In genomic region chrX:48285651-48286021, GRCm38 (mm10) we compare ENCODE assay signal across 8 mouse cellular contexts. TPM values are rescaled to one million over a fixed set of nuclear protein-coding genes. Genes with fewer than 3 reads are reported as not detected.
A peak's percentile ranks its signal among the peaks of the same experiment; 100 is the strongest.
DNase-seq lines count a peak whose midpoint lies in the region; ATAC-seq and TF ChIP-seq lines count a peak whose summit lies in the region.

No protein-coding gene starts in this region.

- H3K27me3 ChIP-seq in kidney, adult 2 months (replicated peaks; ENCODE audit: control insufficient read depth, insufficient read depth, low read length), result no peaks in the 10 kb centered on the region
- no peaks in the 10 kb centered on the region for H3K27me3 ChIP-seq in forebrain, embryonic 13.5 days
- H3K27me3 ChIP-seq in hindbrain, embryonic 12.5 days, result peaks cover 14% of the 10 kb centered on the region; the same call in 1 of the 2 replicates
- peaks cover 10% of the 10 kb centered on the region; the same call in 1 of the 2 replicates for H3K27me3 ChIP-seq in limb, embryonic 15.5 days
- H3K27me3 ChIP-seq in neural tube, embryonic 13.5 days, result peaks cover 6% of the 10 kb centered on the region; the same call in 1 of the 2 replicates

- H3K27ac ChIP-seq in kidney, adult 2 months (ENCODE audit: insufficient read depth, low read depth, low read length), result peak overlapping the region; percentile 20; the same call in 1 of the 2 replicates
- H3K27ac ChIP-seq in forebrain, embryonic 13.5 days, result peak overlapping the region; percentile 25; the same call in 1 of the 2 replicates
- peak overlapping the region; percentile 80 for H3K27ac ChIP-seq in hindbrain, embryonic 12.5 days
- H3K27ac ChIP-seq in limb, embryonic 15.5 days, result peak overlapping the region; percentile 67
- peak overlapping the region; percentile 67 for H3K27ac ChIP-seq in neural tube, embryonic 13.5 days (replicated peaks)

- TF ChIP-seq CTCF in kidney, adult 2 months (conservative IDR thresholded peaks at IDR 0.05; ENCODE audit: insufficient read depth, insufficient read length, low read depth, low read length), result no peak

- DNase-seq in kidney, adult 2 months, result no peak
- no peak for DNase-seq in kidney, postnatal 14 days
- peak; percentile 48 for DNase-seq in MN1 (ENCODE audit: low spot score)
- no peak for DNase-seq in c-Kit-positive CD71-positive TER-119-positive erythroid progenitor cells, embryonic 14.5 days (ENCODE audit: low spot score)

- H3K4me1 ChIP-seq in kidney, adult 2 months (ENCODE audit: control insufficient read depth, insufficient read depth, low read length), result no peaks in the 10 kb centered on the region
- H3K4me1 ChIP-seq in forebrain, embryonic 13.5 days, result no peaks in the 10 kb centered on the region
- H3K4me1 ChIP-seq in hindbrain, embryonic 12.5 days, result no peaks in the 10 kb centered on the region
- no peaks in the 10 kb centered on the region for H3K4me1 ChIP-seq in limb, embryonic 15.5 days
- H3K4me1 ChIP-seq in neural tube, embryonic 13.5 days (replicated peaks), result no peaks in the 10 kb centered on the region

- peak; percentile 73 for ATAC-seq in forebrain, embryonic 13.5 days
- peak; percentile 74 for ATAC-seq in hindbrain, embryonic 12.5 days (ENCODE audit: low FRiP score)
- peak; percentile 73 for ATAC-seq in limb, embryonic 15.5 days (ENCODE audit: insufficient number of reproducible peaks, low FRiP score, low TSS enrichment, low read depth)
- peak; percentile 77 for ATAC-seq in neural tube, embryonic 13.5 days (ENCODE audit: low read depth)

- H3K4me3 ChIP-seq in kidney, adult 2 months (ENCODE audit: insufficient read depth, low read depth, low read length), result peak overlapping the region; percentile 52
- H3K4me3 ChIP-seq in forebrain, embryonic 13.5 days, result peak overlapping the region; percentile 47
- peak overlapping the region; percentile 43 for H3K4me3 ChIP-seq in hindbrain, embryonic 12.5 days
- peak overlapping the region; percentile 50 for H3K4me3 ChIP-seq in limb, embryonic 15.5 days
- peak overlapping the region; percentile 44 for H3K4me3 ChIP-seq in neural tube, embryonic 13.5 days

- TF ChIP-seq POLR2A in kidney, adult 2 months (IDR thresholded peaks at IDR 0.05; ENCODE audit: low read depth, low read length), result no peak

- peak overlapping the region; percentile 59 for H3K9ac ChIP-seq in forebrain, embryonic 13.5 days
- H3K9ac ChIP-seq in hindbrain, embryonic 12.5 days, result peak overlapping the region; percentile 49
- H3K9ac ChIP-seq in limb, embryonic 15.5 days, result peak overlapping the region; percentile 37; the same call in 1 of the 2 replicates
- peak overlapping the region; percentile 70 for H3K9ac ChIP-seq in neural tube, embryonic 13.5 days

- 5% methylated on average over 22 of the region's 34 CpGs for WGBS in kidney, adult 2 months
- 4% methylated on average over 7 of the region's 34 CpGs for WGBS in forebrain, embryonic 13.5 days
- WGBS in hindbrain, embryonic 12.5 days, result 21% methylated on average over 22 of the region's 34 CpGs
- 14% methylated on average over 22 of the region's 34 CpGs for WGBS in limb, embryonic 15.5 days
- WGBS in neural tube, embryonic 13.5 days, result 10% methylated on average over 29 of the region's 34 CpGs

- H3K4me2 ChIP-seq in forebrain, embryonic 13.5 days, result peak overlapping the region; percentile 59
- peak overlapping the region; percentile 51 for H3K4me2 ChIP-seq in hindbrain, embryonic 12.5 days (replicated peaks)
- peak overlapping the region; percentile 51 for H3K4me2 ChIP-seq in limb, embryonic 15.5 days
- peak overlapping the region; percentile 55 for H3K4me2 ChIP-seq in neural tube, embryonic 13.5 days

- no peaks in the 10 kb centered on the region for H3K9me3 ChIP-seq in forebrain, embryonic 13.5 days (replicated peaks)
- no peaks in the 10 kb centered on the region for H3K9me3 ChIP-seq in hindbrain, embryonic 12.5 days (replicated peaks)
- no peaks in the 10 kb centered on the region for H3K9me3 ChIP-seq in limb, embryonic 15.5 days
- no peaks in the 10 kb centered on the region for H3K9me3 ChIP-seq in neural tube, embryonic 13.5 days

- H3K36me3 ChIP-seq in kidney, adult 2 months (ENCODE audit: control insufficient read depth, insufficient read depth, low read length), result no peaks in the 10 kb centered on the region
- H3K36me3 ChIP-seq in forebrain, embryonic 13.5 days (ENCODE audit: poor library complexity, severe bottlenecking), result peaks cover 6% of the 10 kb centered on the region; the same call in 1 of the 2 replicates
- H3K36me3 ChIP-seq in hindbrain, embryonic 12.5 days, result no peaks in the 10 kb centered on the region
- H3K36me3 ChIP-seq in limb, embryonic 15.5 days, result 0 out of 2 replicates have a peak, but pooled peaks cover 6% of the 10 kb centered on the region
- no peaks in the 10 kb centered on the region for H3K36me3 ChIP-seq in neural tube, embryonic 13.5 days

RNA-seq across cellular contexts. Expression of gene Utp14a, which starts 29.0 kb away (rescaled TPM):
- polyA plus RNA-seq in kidney, adult 2 months (2012; rRNA removed), result 1.6 and 2.4 TPM in 2 replicates
- polyA plus RNA-seq in forebrain, embryonic 13.5 days (2015; fragmentation: Nextera tagmentation; extraction: Ambion mirVana), result 23.6 and 27.2 TPM in 2 replicates
- 18.7 and 19.7 TPM in 2 replicates for polyA plus RNA-seq in hindbrain, embryonic 12.5 days (2016; fragmentation: Nextera tagmentation; extraction: Ambion mirVana)
- 17.0 and 18.5 TPM in 2 replicates for polyA plus RNA-seq in limb, embryonic 15.5 days (2015; fragmentation: Nextera tagmentation; extraction: Ambion mirVana)
- polyA plus RNA-seq in neural tube, embryonic 13.5 days (2015; fragmentation: Nextera tagmentation; extraction: Ambion mirVana), result 17.9 and 18.9 TPM in 2 replicates

RNA-seq across cellular contexts. Expression of gene Bcorl1, which starts 55.5 kb away (rescaled TPM):
- 3.5 and 3.8 TPM in 2 replicates for polyA plus RNA-seq in kidney, adult 2 months (2012; rRNA removed)
- 6.5 and 6.6 TPM in 2 replicates for polyA plus RNA-seq in forebrain, embryonic 13.5 days (2015; fragmentation: Nextera tagmentation; extraction: Ambion mirVana)
- 8.0 and 9.5 TPM in 2 replicates for polyA plus RNA-seq in hindbrain, embryonic 12.5 days (2016; fragmentation: Nextera tagmentation; extraction: Ambion mirVana)
- 5.3 and 5.9 TPM in 2 replicates for polyA plus RNA-seq in limb, embryonic 15.5 days (2015; fragmentation: Nextera tagmentation; extraction: Ambion mirVana)
- 5.8 and 7.8 TPM in 2 replicates for polyA plus RNA-seq in neural tube, embryonic 13.5 days (2015; fragmentation: Nextera tagmentation; extraction: Ambion mirVana)

Comparison
In these comparisons a context has a peak if more than half of its experiments do, and no peak if none do; other contexts are left out.
1. H3K27ac ChIP-seq: peak in every context shown above with its lines; median percentile 80 in hindbrain, embryonic 12.5 days; 67 in limb, embryonic 15.5 days; 67 in neural tube, embryonic 13.5 days; 25 in forebrain, embryonic 13.5 days; 20 in kidney, adult 2 months.